Mouse (Mus musculus) midbrain, embryonic 13.5 days (tissue): ENCODE results near the gene Pax3. TPM values are rescaled to one million over a fixed set of nuclear protein-coding genes. Genes with fewer than 3 reads are reported as not detected.

Experiments used
- polyA plus RNA-seq: library from polyadenylated mRNA; unstranded; fragments of >200 nt; fragmentation: Nextera tagmentation; extraction: Ambion mirVana; gene quantifications from 2 replicates; pipeline ENCODE4 v1.2.1, GENCODE M21; 2015

Gene Pax3
- polyA plus RNA-seq, 1 experiment from 2014 or later: 35.6 TPM

Other genes with a start within 250 kb of the Pax3 start
- 1.1 and 1.6 TPM in 2 replicates for gene Sgpp2, start 113.2 kb upstream of the Pax3 start, polyA plus RNA-seq